Mouse (Mus musculus): ENCODE results near the gene Mapk1ip1.

Gene Mapk1ip1

DNA sequence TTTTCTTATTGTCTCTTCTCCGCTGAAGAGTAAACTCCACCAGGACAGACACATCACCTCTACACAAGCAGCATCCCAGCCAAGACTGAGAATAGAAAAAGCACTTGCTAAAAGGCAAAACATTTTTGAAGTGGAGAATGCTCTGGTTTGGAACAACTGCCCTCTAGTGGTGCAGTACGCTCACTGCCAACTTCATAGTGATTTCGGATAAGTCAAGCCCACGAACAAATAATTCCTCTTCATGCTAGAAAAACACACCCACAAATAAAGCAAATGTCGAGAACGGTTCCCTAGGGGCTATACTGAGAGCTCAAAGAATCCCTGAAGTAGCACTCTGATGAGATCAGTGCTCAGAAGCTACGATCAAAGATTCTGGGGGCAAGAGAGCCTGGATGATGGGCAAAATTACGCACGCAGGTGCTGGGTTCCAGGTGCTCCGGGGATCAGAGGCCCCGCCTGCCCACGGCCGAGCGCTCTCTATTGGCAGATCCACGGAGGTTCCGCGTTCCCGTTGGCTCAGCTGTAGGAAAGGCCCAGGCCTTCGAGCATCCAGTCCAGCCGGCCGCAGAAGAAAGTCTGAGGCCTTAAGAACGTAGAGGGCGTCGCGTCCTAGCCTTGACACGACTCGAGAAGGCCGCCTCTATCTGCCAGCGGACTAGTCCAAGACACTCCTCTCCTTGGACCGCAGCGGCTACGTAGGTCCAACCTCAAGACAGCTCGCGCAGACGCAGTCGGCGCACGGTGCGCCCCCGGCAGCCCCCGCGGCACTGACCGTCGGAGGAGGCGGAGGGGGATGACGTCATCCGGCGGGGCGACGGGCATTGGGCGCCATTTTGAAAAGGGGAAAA, at the start of gene Mapk1ip1, which contains the start of gene Ppp2r2d:
Gene Mapk1ip1, minus strand, starts transcription at position 730 of the 848 bp plus-strand sequence.
Gene Ppp2r2d, plus strand, starts transcription at position 536 of the 848 bp plus-strand sequence.
- DNase-seq (ENCODE audit: low spot score): peak; percentile 99

DNA sequence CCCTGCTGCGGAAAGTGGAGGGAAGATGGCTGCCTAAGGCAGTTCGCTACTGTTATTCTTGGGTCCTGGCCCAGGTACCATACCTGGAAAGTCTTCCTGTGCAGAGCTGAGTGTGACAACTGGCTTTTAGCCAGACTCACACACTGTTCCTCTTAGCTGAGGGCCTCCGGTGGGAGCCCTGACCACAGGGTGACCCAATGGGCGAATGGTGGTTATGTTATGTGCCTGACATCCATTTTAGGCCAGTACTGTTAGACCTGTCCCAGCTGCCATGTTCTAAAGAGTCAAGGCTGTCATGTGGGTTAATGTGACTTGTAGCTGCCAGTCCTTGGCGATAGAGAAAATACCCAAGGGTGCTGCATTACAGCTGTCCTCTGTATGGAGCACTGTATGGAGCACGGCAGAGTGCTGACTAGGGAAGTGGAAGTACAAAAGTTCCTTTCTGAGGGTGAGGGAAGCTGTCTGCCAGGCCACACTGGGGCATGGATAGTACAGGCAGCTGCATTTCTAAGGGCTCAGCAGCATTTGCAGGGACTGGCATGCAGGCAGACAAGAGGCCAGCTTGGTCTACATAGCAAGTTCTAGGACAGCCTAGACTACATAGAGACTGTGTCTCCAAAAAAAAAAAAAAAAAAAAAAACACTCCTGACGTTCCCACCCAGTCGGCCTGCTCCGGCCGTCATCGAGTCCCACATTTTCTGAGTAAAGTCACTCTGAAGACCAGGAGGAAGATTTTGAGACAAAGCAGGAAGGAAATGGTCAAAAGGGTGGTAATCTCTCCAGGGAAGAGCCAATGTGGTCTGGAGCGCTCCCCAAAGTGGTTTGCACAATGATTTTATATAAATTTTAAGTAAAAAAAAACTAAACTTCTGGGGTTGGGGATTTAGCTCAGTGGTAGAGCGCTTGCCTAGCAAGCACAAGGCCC, 39.6 kb upstream of the Mapk1ip1 start:
- DNase-seq (ENCODE audit: low spot score): no peak

DNA sequence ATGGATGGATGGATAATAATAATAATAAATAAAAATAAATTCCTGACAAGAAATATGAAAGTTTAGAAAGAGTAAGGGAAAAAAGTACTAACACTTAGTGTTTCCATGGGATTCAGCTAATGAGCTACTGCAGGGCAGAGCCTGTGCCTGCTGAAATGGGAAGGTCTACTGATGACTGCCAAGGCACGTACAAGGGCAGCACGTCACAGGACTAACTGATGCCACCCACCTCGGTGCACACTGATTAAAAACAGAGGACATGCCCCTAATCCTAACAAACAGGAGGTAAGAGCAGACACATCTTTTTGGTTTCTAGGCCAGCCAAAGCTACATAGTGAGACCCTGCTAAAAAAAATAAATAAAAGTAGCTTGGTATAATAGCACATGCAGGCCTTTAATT, 37.7 kb upstream of the Mapk1ip1 start:
- no peak for DNase-seq (ENCODE audit: low spot score)

DNA sequence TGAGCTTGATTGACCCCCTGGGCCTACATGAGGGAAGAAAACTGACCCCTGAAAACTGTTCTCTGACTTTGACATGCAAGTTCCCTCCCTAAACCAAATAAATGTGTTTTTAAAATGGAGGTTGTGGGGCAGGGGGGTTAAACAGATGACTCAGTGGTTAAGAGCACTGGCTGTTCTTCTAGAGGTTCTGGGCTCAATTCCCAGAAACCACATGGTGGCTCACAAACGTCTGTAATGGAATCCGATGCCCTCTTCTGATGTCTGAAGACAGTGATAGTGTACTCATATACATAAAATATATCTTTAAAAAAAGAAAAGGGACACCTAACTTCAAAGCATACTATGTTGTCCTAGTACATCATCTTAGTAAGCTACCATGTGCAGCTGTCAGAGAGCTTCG, 29.0 kb upstream of the Mapk1ip1 start:
- DNase-seq (ENCODE audit: low spot score): no peak

DNA sequence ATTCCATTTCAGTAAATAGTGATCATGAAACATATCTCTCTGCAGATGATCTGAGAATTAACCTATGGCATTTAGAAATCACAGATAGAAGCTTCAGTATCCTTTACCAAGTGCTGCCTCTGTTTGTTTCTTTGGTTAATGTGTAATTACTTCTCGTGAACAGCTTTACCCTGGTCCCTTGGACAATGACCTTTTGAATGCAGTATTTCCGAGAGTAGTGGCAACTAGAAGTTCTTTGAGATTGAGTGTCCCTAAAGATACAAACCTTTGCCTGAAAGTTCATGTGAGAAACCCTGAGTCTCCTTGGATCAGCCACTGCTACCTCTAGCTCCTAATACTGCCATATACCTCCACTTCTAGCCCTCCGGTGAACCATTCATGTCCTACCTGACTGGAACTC, 26.9 kb upstream of the Mapk1ip1 start:
- no peak for DNase-seq (ENCODE audit: low spot score)

DNA sequence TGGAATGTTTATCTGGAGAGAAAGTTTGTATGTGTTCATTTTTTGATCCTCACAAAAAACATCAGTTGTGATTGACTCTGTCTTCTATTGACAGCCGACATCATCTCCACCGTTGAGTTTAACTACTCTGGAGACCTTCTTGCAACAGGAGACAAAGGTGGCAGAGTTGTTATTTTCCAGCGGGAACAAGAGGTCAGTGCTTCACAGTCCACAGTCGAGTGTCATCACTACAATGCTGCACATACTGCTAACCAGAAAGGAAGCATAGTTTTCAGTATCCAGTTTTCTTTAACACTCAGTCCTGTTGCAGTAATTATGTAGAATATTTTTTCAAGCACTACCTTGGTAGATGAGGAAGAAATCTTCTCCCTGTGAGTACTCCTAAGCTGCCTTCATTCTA, 22.2 kb upstream of the Mapk1ip1 start:
- no peak for DNase-seq (ENCODE audit: low spot score)

DNA sequence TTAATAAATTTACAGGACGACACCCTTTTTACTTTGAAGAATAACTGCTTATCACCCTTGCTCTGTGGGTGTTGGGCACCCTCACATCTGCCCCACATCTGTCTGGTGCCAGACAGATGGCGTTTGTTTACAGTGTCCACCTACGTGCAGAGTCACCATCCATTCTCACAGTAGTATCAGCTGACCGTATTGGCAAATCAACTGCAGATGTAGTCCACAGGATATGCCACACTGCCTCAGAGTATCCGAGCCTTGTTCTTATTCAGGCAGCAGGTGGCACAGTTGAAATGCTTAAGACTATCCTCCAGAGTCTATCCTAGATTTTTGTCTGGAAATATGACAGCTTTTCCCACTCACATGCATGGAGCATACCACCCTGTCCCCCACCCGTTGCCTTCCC, 21.2 kb upstream of the Mapk1ip1 start:
- no peak for DNase-seq (ENCODE audit: low spot score)

DNA sequence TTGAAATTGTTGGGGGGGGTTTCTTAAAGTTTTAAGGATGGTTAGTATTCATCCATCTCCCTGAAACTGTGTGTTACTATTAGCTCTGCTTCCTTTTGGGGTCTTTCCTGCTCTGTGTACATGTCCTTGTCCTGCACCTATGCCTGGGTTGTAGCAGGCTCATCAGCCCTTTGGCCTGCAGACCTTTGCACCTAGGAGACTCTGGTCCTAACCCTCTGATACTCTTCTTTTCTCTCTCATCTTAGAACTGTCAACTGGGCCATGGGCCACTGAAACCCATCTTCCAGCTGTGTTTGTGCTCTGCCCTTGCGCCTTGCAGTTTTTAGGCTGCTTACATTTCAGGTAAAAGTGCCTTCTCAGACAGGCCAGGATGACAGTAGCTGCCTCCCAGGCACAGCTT, 18.7 kb upstream of the Mapk1ip1 start:
- no peak for DNase-seq (ENCODE audit: low spot score)

DNA sequence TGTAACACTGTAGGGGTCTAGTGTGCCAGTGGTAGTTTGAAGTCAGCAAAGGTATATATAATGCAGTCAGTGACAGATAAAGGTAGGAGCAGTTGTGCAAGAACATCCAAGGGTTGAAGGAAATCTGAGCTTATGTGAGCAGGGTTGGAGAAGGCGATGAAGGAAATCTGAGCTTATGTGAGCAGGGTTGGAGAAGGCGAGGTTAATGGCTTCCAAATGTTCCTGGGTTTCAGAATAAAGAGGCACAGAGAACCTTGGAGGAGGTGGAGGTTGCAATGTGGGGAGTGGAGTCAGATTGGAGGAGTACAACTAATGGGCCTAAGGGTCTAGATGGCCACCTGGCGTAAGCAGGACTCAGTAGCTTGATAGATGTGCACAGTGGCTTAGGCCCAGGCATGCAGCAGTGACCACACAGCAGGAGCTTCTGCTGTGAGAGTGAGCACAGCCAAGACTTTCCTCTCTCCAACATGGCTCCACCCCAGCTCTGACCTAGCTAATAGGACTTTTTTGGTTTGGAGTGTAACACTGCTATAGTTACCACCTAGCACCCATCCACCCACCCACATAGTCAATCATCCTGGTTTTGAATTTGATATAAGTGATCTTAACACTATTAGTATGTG, 18.0 kb upstream of the Mapk1ip1 start:
- no peak for DNase-seq (ENCODE audit: low spot score)

DNA sequence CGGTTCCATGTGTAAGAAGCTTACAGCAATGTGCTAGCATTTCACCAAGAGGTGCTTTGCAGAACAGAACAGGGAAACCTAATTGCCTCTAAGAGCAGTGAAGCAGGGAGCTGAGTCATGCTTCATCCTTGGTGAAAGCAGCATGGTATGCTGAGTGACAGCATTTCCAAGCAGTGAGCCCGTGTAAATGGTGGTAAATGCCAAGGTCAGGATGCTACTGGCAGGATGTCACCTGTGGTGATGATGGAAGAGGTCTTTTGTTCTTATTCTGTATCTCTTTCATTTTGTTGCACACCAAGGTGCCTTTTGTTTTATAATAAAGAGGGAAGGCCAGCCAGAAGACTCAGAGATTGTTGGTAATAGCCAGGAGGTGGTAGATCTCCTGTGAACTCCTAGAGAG, 10.6 kb upstream of the Mapk1ip1 start:
- DNase-seq (ENCODE audit: low spot score): no peak

DNA sequence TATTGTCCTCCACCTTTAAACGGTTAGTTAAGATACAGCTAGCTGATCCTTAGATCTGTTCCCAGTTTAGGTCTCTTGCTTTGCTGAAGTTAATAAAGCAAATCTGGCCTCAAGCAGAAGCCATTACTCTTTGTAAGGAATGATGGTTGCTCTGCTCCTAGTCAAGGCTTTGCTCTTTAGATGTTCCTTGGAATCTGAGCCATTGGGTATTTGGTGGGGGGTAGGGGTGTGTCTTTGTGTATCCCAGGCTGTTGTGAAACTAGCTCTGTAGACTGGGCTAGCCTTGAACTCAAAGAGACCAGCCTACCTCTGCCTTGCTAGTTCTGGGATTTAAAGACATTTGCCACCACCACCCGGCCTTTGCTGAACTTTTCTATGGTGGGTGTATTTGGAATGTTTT, 8.1 kb upstream of the Mapk1ip1 start:
- DNase-seq (ENCODE audit: low spot score): no peak

DNA sequence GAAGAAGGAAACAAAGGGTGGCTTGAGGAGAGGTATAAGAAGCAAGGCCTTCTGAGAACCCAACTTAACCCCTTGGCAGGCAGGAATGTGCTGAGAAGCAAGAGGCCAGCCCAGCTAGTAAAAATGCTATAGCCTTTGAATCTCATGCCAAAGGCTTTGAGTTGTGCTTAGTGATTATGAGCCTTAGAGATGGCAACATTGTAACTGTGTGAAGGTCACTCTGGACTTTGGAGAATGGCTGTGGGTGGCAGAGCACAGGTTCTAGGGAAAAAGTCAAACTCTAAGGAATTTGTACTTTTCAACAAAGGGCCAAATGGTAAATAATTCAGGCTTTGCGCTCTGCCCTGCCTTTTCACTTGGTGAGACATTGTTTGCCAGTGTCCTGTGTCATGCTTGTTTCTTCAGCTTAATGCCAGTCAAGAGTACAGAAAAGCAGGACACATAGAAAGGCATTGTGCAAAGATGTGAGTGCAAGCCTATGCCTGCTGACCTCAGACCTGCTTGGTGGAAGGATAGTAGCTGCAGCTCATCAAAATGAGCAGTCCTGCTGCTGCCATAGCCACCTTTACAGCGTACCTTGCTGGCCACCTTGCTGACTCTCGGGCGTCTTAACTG, 7.5 kb upstream of the Mapk1ip1 start:
- no peak for DNase-seq (ENCODE audit: low spot score)

DNA sequence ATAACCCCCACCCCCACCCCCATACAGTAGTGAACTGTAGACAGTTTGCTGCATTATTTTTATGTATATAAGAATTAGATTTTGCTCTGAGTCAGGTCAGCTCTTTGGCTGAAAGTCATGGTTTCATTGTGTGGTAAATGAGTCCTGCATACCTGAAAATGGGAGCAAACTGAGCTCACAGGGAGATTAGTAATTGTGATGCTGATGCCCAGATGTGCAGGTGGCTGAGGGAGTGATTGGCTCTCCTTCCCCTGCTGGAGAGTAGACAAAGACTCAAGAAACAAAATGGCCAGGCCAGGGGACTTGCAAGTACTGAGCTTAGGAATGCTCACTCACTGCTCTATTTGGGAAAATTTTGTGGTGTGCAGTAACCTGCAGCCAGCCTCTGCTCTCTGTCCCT, 4.0 kb upstream of the Mapk1ip1 start:
- DNase-seq (ENCODE audit: low spot score): no peak

DNA sequence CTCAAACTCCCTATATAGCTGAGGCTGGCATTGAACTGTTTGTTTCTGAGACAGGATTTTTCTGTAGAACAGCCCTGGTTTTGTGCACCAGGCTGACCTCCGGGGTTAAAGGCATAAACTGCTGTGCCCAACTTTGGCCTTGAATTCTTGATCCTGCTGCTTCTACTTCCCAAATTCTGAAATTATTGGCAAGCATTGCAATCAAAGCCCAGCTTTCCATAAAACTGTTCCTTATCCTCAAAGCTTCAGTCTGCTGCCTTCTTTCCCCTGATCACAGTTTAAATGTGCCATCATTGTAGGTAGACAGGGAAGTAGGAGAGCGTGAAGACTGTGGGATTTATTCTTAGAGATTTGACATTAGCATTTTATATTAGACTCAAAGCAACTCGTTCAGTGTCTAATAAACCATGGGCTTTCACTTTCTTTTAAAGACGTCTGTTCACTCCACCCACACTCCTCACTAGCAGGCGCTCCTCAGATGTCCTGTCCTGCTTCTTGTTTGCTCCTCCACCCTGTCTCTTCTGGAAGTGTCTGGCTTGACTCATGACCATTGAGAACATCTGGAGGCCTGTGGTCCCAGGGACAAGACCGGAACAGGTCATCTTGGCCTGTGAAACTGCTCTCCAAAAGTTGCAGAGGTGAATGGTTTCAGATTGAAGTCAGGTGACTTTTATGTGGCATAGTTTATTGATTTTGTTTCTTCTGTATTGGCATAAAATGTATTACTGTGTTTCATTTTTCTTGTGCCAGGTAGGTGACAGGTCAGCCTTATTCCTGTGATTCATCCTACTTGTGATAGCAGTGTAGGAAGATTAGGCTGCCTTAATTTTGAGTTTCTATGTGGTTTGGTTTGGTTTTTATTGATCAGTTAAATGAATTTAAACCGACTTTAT, 2.2 kb upstream of the Mapk1ip1 start:
- DNase-seq (ENCODE audit: low spot score): no peak

DNA sequence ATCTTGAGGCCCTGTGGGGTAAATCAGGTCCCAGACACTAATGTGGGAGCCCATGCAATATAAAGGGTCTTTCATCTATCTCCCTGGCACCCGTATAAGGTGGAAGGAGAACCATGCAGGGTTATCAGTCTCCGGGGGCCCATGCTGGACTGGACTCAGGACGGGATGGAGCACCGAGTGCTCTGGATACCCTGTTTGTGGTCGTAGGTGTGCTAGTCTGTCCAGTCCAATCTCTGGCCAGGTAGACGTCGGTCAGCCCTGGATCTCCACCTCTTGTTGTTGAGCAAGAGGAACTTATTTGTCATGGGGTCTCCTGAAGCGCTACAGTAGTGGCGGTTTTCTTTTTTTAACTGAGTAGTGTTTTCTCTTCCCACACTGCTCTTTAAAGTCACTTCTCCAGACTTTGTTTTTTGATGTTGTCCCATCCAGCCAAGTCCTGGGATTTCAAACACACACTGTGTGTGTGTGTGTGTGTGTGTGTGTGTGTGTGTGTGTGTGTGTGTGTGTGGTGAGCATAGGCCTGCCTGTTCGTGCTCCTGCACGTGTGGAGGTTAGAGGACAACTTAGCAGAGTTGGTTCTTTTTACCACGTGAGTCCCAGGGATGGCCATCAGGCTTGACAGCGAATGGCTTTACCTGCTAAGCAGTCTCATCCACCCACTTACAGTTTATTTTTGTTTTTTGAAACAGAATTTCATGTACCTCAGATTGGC, 1.4 kb upstream of the Mapk1ip1 start:
- DNase-seq (ENCODE audit: low spot score): no peak

DNA sequence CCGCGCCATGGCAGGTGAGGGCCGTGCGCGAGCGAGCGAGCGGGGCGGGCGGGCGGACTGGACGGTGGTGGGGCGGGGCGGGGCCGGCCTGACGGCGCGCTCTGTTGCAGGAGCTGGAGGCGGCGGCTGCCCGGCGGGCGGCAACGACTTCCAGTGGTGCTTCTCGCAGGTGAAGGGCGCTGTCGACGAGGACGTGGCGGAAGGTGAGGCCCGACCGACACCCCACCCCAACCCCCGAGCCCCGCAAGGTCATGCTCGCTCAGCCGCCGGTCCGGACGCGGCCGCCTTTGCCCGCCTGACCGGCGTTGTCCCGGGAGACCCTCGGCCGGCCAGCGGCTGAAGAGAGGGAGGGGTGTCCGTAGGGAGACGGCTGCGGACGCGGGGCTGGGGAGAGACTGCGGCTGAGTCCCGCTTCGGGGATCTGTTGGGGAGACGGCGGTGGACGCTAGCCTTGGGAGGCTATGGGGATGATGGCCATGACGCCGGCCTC, 474 bp upstream of the Mapk1ip1 start:
- no peak for DNase-seq (ENCODE audit: low spot score)

DNA sequence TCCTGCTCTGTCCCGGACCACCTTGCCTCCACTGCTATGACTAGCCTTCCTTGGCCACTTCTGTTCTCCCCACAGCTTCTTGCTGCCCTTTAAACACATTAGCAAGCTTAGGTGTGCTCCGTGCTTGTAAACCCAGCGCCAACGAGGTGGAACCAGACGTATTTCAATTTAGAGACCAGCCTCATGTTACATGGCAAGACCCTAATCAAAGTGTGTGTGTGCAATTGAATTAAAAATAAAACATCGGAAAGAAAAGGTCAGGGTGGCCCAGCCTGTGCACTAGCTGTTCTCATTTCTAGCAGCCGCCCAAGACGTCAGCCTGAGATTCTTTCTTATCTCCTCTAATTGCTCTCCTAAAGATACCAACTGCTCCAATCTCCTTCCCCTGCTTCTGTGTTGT, 962 bp downstream of the Mapk1ip1 start:
- no peak for DNase-seq (ENCODE audit: low spot score)

DNA sequence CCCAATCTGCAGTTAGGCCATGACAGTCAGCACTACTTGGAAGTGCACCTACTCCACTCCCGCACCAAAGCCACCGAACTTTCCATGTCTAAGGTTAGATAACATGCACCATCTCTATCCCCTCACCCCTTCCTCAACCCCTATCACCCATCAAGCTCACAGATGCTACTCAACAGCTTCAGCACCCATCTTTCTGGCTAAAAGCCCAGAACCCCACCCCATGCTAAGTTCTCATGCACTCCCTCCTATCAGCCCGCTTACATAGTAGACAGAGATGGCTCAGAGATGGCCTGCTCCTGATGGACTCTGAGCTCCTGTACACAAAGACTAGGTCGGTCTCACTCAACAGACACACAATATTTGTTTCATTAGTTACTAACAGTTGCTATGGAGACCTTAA, 2.7 kb downstream of the Mapk1ip1 start:
- DNase-seq (ENCODE audit: low spot score): no peak

DNA sequence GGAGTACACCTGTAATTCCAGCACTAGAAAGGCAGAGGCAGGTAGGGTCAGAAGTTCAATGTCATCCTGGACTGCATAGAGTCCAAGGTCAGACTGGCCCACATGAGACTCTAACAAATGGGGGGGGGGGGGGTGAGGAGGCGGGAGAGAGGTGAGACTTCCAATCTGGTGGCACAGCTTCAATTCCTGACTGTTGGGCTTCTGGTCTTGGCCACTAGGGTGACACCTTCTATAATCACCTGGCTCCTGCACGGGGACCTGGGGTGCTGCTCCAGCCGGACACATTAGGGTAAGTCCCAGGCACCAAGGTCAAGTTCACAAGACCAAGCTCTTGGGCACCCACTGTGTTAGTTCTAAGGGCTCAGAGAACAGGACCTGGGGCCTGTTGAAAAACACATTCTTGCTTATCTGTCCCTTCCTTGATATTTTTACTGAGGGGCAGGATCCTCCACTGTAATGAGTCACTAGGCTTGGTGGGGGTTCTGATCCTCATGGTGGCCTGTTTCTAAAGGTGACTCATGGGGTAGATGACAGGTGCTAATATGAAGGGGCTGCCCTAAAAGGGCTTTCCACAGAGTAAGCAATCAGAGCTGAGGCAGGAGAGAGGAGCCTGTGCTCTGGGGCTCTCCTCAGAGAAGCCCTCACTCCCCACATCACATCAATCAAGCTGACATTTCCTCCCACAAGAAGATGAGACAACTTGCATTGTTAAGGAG, 4.5 kb downstream of the Mapk1ip1 start:
- DNase-seq (ENCODE audit: low spot score): no peak

DNA sequence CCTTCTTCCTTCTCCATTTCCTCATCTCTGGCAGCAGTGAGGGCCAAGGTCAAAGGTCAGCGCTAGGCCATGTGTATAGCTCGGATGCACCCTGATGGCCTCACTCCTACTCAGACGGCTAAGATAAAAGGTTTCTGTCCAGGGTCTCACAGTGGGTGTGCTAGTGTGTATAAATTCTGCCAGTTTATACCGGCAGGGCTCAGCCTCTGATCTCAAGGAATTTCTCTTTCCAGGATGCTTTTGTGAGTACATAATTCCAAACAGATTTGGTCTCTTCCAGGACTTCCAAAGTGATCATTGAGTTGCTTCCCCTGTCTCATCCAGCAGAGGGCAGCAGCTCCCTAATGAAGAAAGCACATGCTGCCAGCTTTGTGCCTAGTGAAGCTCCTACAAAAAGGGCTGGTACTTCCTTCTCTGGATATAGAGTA, 5.5 kb downstream of the Mapk1ip1 start:
- peak; percentile 86 for DNase-seq (ENCODE audit: low spot score)

Data from testis, postnatal 10 days (tissue).